Mouse (Mus musculus): Measurements from ENCODE around the gene Ppp1r9a. TPM values are rescaled to one million over a fixed set of nuclear protein-coding genes. Genes with fewer than 3 reads are reported as not detected.
A peak's percentile ranks its signal among the peaks of the same experiment; 100 is the strongest.

Gene Ppp1r9a
- polyA plus RNA-seq, 1 experiment from 2014 or later, result 3.8 TPM

GRCm38 (mm10) chr6:4972808-4973207 is 70.1 kb downstream of the Ppp1r9a start:
- Histone ChIP-seq H3K27ac (ENCODE audit: low read length) (no peak overlapping the region), H3K4me2 (ENCODE audit: low read depth, low read length) (no peak overlapping the region), H3K36me3 (ENCODE audit: control insufficient read depth, insufficient read depth) (no peaks in the 10 kb centered on the region), H3K27me3 (ENCODE audit: control insufficient read depth, insufficient read depth, low read depth, low read length) (no peaks in the 10 kb centered on the region), H3K9me3 (replicated peaks; ENCODE audit: control insufficient read depth, low read length) (no peaks in the 10 kb centered on the region), H3K9ac (ENCODE audit: low read depth, low read length) (no peak overlapping the region), H3K4me1 (ENCODE audit: control insufficient read depth, low read depth, low read length) (no peaks in the 10 kb centered on the region), H3K4me3 (ENCODE audit: low read depth, low read length) (no peak overlapping the region)
- no peak for ATAC-seq (ENCODE audit: low read depth)
- 54% methylated on average over 6 of the region's 6 CpGs for WGBS (ENCODE audit: insufficient replicate concordance)

GRCm38 (mm10) chr6:4973337-4973736 is 70.6 kb downstream of the Ppp1r9a start:
- Histone ChIP-seq H3K4me1 (ENCODE audit: control insufficient read depth, low read depth, low read length) (no peaks in the 10 kb centered on the region), H3K9me3 (replicated peaks; ENCODE audit: control insufficient read depth, low read length) (no peaks in the 10 kb centered on the region), H3K4me2 (ENCODE audit: low read depth, low read length) (no peak overlapping the region), H3K27me3 (ENCODE audit: control insufficient read depth, insufficient read depth, low read depth, low read length) (no peaks in the 10 kb centered on the region), H3K36me3 (ENCODE audit: control insufficient read depth, insufficient read depth) (no peaks in the 10 kb centered on the region), H3K27ac (ENCODE audit: low read length) (no peak overlapping the region), H3K4me3 (ENCODE audit: low read depth, low read length) (no peak overlapping the region), H3K9ac (ENCODE audit: low read depth, low read length) (no peak overlapping the region)
- ATAC-seq (ENCODE audit: low read depth), result peak; percentile 64
- WGBS (ENCODE audit: insufficient replicate concordance), result 52% methylated on average over 10 of the region's 10 CpGs

DNA sequence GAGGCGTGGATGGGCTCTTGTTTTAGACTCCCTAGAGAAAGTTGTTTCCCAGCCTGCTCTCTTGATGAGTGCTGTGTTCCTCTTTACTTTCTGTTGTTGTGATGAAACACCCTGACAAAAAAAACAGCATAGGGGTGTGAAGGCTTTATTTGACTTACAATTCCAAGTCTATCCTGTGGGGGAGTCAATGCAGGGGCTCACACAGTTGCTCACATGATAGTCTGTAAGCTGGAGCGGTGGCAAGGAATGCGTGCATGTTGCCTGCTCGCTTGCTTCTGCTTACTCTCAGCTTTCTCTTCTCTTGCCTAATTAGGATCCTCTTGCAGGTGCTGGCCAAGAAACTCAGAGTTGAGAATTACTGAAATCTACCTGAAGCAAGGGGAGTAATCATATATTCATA is 74.8 kb downstream of the Ppp1r9a start:
- H3K4me2 ChIP-seq (ENCODE audit: low read depth, low read length), result no peak overlapping the region
- H3K9me3 ChIP-seq (replicated peaks; ENCODE audit: control insufficient read depth, low read length), result no peaks in the 10 kb centered on the region
- no peaks in the 10 kb centered on the region for H3K4me1 ChIP-seq (ENCODE audit: control insufficient read depth, low read depth, low read length)
- H3K27me3 ChIP-seq (ENCODE audit: control insufficient read depth, insufficient read depth, low read depth, low read length), result no peaks in the 10 kb centered on the region
- H3K4me3 ChIP-seq (ENCODE audit: low read depth, low read length), result no peak overlapping the region
- H3K36me3 ChIP-seq (ENCODE audit: control insufficient read depth, insufficient read depth), result no peaks in the 10 kb centered on the region
- H3K27ac ChIP-seq (ENCODE audit: low read length), result peak overlapping the region; percentile 11
- H3K9ac ChIP-seq (ENCODE audit: low read depth, low read length), result no peak overlapping the region
- ATAC-seq (ENCODE audit: low read depth), result no peak
- WGBS (ENCODE audit: insufficient replicate concordance), result 74% methylated on average over 4 of the region's 4 CpGs

- H3K4me3 ChIP-seq (ENCODE audit: low read depth, low read length), result no peak overlapping the region
- H3K9me3 ChIP-seq (replicated peaks; ENCODE audit: control insufficient read depth, low read length), result no peaks in the 10 kb centered on the region
- peak; percentile 53; the same call in 1 of the 2 replicates for ATAC-seq (ENCODE audit: low read depth)
- no peak overlapping the region for H3K27ac ChIP-seq (ENCODE audit: low read length)
- no peak overlapping the region for H3K9ac ChIP-seq (ENCODE audit: low read depth, low read length)
- H3K4me1 ChIP-seq (ENCODE audit: control insufficient read depth, low read depth, low read length), result no peaks in the 10 kb centered on the region
- 35% methylated on average over 2 of the region's 2 CpGs for WGBS (ENCODE audit: insufficient replicate concordance)
- H3K36me3 ChIP-seq (ENCODE audit: control insufficient read depth, insufficient read depth), result no peaks in the 10 kb centered on the region
- H3K4me2 ChIP-seq (ENCODE audit: low read depth, low read length), result no peak overlapping the region
- no peaks in the 10 kb centered on the region for H3K27me3 ChIP-seq (ENCODE audit: control insufficient read depth, insufficient read depth, low read depth, low read length)
These were observed 75.5 kb downstream of the Ppp1r9a start for GRCm38 (mm10) chr6:4978249-4978648.

- H3K4me3 ChIP-seq (ENCODE audit: low read depth, low read length), result no peak overlapping the region
- no peaks in the 10 kb centered on the region for H3K4me1 ChIP-seq (ENCODE audit: control insufficient read depth, low read depth, low read length)
- ATAC-seq (ENCODE audit: low read depth), result no peak
- H3K27me3 ChIP-seq (ENCODE audit: control insufficient read depth, insufficient read depth, low read depth, low read length), result no peaks in the 10 kb centered on the region
- H3K27ac ChIP-seq (ENCODE audit: low read length), result no peak overlapping the region
- H3K9ac ChIP-seq (ENCODE audit: low read depth, low read length), result no peak overlapping the region
- H3K9me3 ChIP-seq (replicated peaks; ENCODE audit: control insufficient read depth, low read length), result no peaks in the 10 kb centered on the region
- H3K36me3 ChIP-seq (ENCODE audit: control insufficient read depth, insufficient read depth), result no peaks in the 10 kb centered on the region
- no peak overlapping the region for H3K4me2 ChIP-seq (ENCODE audit: low read depth, low read length)
These were observed 76.2 kb downstream of the Ppp1r9a start for GRCm38 (mm10) chr6:4978897-4979296.

GRCm38 (mm10) chr6:4980113-4980512 is 77.4 kb downstream of the Ppp1r9a start:
- Histone ChIP-seq H3K4me3 (ENCODE audit: low read depth, low read length) (no peak overlapping the region), H3K4me1 (ENCODE audit: control insufficient read depth, low read depth, low read length) (no peaks in the 10 kb centered on the region), H3K9me3 (replicated peaks; ENCODE audit: control insufficient read depth, low read length) (no peaks in the 10 kb centered on the region), H3K9ac (ENCODE audit: low read depth, low read length) (no peak overlapping the region), H3K27ac (ENCODE audit: low read length) (no peak overlapping the region), H3K36me3 (ENCODE audit: control insufficient read depth, insufficient read depth) (no peaks in the 10 kb centered on the region), H3K4me2 (ENCODE audit: low read depth, low read length) (no peak overlapping the region), H3K27me3 (ENCODE audit: control insufficient read depth, insufficient read depth, low read depth, low read length) (no peaks in the 10 kb centered on the region)
- 76% methylated on average over 3 of the region's 3 CpGs for WGBS (ENCODE audit: insufficient replicate concordance)
- no peak for ATAC-seq (ENCODE audit: low read depth)

- Histone ChIP-seq H3K4me2 (ENCODE audit: low read depth, low read length) (no peak overlapping the region), H3K27me3 (ENCODE audit: control insufficient read depth, insufficient read depth, low read depth, low read length) (no peaks in the 10 kb centered on the region), H3K9me3 (replicated peaks; ENCODE audit: control insufficient read depth, low read length) (no peaks in the 10 kb centered on the region), H3K4me1 (ENCODE audit: control insufficient read depth, low read depth, low read length) (no peaks in the 10 kb centered on the region), H3K36me3 (ENCODE audit: control insufficient read depth, insufficient read depth) (no peaks in the 10 kb centered on the region), H3K9ac (ENCODE audit: low read depth, low read length) (no peak overlapping the region), H3K4me3 (ENCODE audit: low read depth, low read length) (no peak overlapping the region), H3K27ac (ENCODE audit: low read length) (no peak overlapping the region)
- ATAC-seq (ENCODE audit: low read depth), result no peak
- WGBS (ENCODE audit: insufficient replicate concordance), result 55% methylated on average over 9 of the region's 9 CpGs
These were observed 80.0 kb downstream of the Ppp1r9a start for GRCm38 (mm10) chr6:4982686-4983162.

DNA sequence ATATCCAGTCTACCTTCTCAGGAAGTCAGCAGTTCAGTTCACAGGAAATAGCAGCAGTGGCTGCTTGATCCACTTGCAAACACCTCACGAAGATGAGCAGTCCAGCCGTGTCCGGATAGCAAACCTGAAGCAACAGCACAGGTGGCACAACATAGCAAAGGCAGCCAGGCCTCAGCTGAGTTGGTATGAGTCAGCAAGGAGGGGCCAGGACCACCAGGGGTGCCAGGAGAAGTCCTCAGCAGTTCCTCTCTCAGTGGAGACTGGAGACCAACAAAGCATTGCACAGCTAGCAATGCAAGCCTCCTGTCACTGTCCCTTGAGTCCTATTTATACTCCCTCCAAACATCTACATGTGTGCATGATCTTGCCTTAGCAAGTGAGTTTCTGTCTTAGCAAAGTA is 83.0 kb downstream of the Ppp1r9a start:
- Histone ChIP-seq H3K9ac (ENCODE audit: low read depth, low read length) (no peak overlapping the region), H3K9me3 (replicated peaks; ENCODE audit: control insufficient read depth, low read length) (no peaks in the 10 kb centered on the region), H3K27ac (ENCODE audit: low read length) (no peak overlapping the region), H3K4me2 (ENCODE audit: low read depth, low read length) (no peak overlapping the region), H3K4me1 (ENCODE audit: control insufficient read depth, low read depth, low read length) (no peaks in the 10 kb centered on the region), H3K27me3 (ENCODE audit: control insufficient read depth, insufficient read depth, low read depth, low read length) (no peaks in the 10 kb centered on the region), H3K4me3 (ENCODE audit: low read depth, low read length) (no peak overlapping the region), H3K36me3 (ENCODE audit: control insufficient read depth, insufficient read depth) (no peaks in the 10 kb centered on the region)
- 57% methylated on average over 3 of the region's 3 CpGs for WGBS (ENCODE audit: insufficient replicate concordance)
- ATAC-seq (ENCODE audit: low read depth), result no peak

DNA sequence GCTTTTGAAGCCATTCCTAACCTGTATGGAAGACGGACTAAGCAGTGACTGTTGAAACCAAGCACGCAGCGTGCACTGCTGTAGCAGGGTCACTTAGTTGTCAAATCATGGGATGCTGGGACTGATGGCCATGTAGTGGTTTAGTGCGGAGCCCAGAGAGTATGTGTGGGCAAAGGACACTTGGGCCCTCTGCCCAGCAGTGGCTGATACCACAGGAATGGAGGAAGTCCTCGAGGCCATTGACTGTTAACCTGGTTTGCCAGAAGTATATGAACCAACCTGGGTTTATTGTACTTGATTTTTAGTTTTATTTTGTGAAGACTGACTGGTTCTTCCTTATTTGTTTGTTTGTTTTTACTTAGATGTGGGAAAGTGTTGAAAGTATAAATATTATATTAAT is 84.4 kb downstream of the Ppp1r9a start:
- no peaks in the 10 kb centered on the region for H3K27me3 ChIP-seq (ENCODE audit: control insufficient read depth, insufficient read depth, low read depth, low read length)
- ATAC-seq (ENCODE audit: low read depth), result no peak
- H3K4me2 ChIP-seq (ENCODE audit: low read depth, low read length), result no peak overlapping the region
- H3K4me1 ChIP-seq (ENCODE audit: control insufficient read depth, low read depth, low read length), result no peaks in the 10 kb centered on the region
- no peaks in the 10 kb centered on the region for H3K9me3 ChIP-seq (replicated peaks; ENCODE audit: control insufficient read depth, low read length)
- no peaks in the 10 kb centered on the region for H3K36me3 ChIP-seq (ENCODE audit: control insufficient read depth, insufficient read depth)
- 77% methylated on average over 5 of the region's 5 CpGs for WGBS (ENCODE audit: insufficient replicate concordance)
- no peak overlapping the region for H3K4me3 ChIP-seq (ENCODE audit: low read depth, low read length)
- H3K27ac ChIP-seq (ENCODE audit: low read length), result no peak overlapping the region
- H3K9ac ChIP-seq (ENCODE audit: low read depth, low read length), result no peak overlapping the region

All from liver, embryonic 16.5 days (tissue).